ENCODE assay signal across 10 mouse cellular contexts in genomic region chr6:90678759-90679158, GRCm38 (mm10).
DNase-seq lines count a peak whose midpoint lies in the region; ATAC-seq and TF ChIP-seq lines count a peak whose summit lies in the region.
"Had no signal": no experiment of that assay in that cellular context is flagged by ENCODE, and none has a peak within 500 bp of the region (broad histone marks: within the 10 kb centered on the region; RNA-seq: fewer than 3 reads in every experiment).

No protein-coding gene starts in this region.

- no peak for DNase-seq in hindbrain, embryonic 11.5 days (ENCODE audit: low spot score)
- peak; percentile 56 for DNase-seq in kidney, adult 9 months
- DNase-seq in lung, postnatal 0 days (ENCODE audit: low spot score) = peak; percentile 39
- no peak for DNase-seq in left cerebral cortex, adult 8-10 months (ENCODE audit: low spot score in 2 of 2)
- no peak for DNase-seq in retina, postnatal 1 day
- DNase-seq: cerebellum, adult 9-10 months; gastrocnemius, postnatal 14 days had no signal

- H3K9me3 ChIP-seq in hindbrain, embryonic 13.5 days = no peaks in the 10 kb centered on the region
- H3K9me3 ChIP-seq in hindbrain, embryonic 11.5 days (ENCODE audit: control insufficient read depth, low read length) = no peaks in the 10 kb centered on the region
- no peaks in the 10 kb centered on the region for H3K9me3 ChIP-seq in heart, embryonic 12.5 days (replicated peaks)
- H3K9me3 ChIP-seq in lung, postnatal 0 days (ENCODE audit: low read length) = no peaks in the 10 kb centered on the region
- no peaks in the 10 kb centered on the region for H3K9me3 ChIP-seq in midbrain, embryonic 15.5 days

- TF ChIP-seq EP300 in lung, postnatal 0 days (IDR thresholded peaks at IDR 0.05) = peak; percentile 51; the same call in 1 of the 2 replicates

- WGBS in hindbrain, embryonic 13.5 days = 71% methylated on average over 4 of the region's 4 CpGs
- WGBS in hindbrain, embryonic 11.5 days = 73% methylated on average over 4 of the region's 4 CpGs
- 63% methylated on average over 4 of the region's 4 CpGs for WGBS in heart, embryonic 12.5 days
- 56% methylated on average over 4 of the region's 4 CpGs for WGBS in lung, postnatal 0 days
- WGBS in midbrain, embryonic 15.5 days = 52% methylated on average over 4 of the region's 4 CpGs

- no peak overlapping the region for H3K4me2 ChIP-seq in hindbrain, embryonic 13.5 days
- H3K4me2 ChIP-seq in hindbrain, embryonic 11.5 days (replicated peaks; ENCODE audit: low read depth, low read length) = no peak overlapping the region
- no peak overlapping the region for H3K4me2 ChIP-seq in heart, embryonic 12.5 days
- H3K4me2 ChIP-seq in lung, postnatal 0 days (replicated peaks; ENCODE audit: low read depth, low read length) = no peak overlapping the region
- H3K4me2 ChIP-seq in midbrain, embryonic 15.5 days = no peak overlapping the region

- no peaks in the 10 kb centered on the region for H3K4me1 ChIP-seq in hindbrain, embryonic 13.5 days (replicated peaks)
- no peaks in the 10 kb centered on the region for H3K4me1 ChIP-seq in hindbrain, embryonic 11.5 days (replicated peaks; ENCODE audit: control insufficient read depth, insufficient read depth, low read length)
- H3K4me1 ChIP-seq in heart, embryonic 12.5 days (replicated peaks) = peaks cover 42% of the 10 kb centered on the region
- H3K4me1 ChIP-seq in lung, postnatal 0 days (ENCODE audit: insufficient read depth, low read depth, low read length) = peaks cover 3% of the 10 kb centered on the region; the same call in 1 of the 2 replicates
- H3K4me1 ChIP-seq in midbrain, embryonic 15.5 days = no peaks in the 10 kb centered on the region

- no peak for TF ChIP-seq CTCF in lung, postnatal 0 days (IDR thresholded peaks at IDR 0.05)

- ATAC-seq in hindbrain, embryonic 13.5 days (ENCODE audit: low FRiP score) = no peak
- no peak for ATAC-seq in hindbrain, embryonic 11.5 days (ENCODE audit: low FRiP score)
- peak; percentile 60 for ATAC-seq in heart, embryonic 12.5 days (ENCODE audit: insufficient number of reproducible peaks, low FRiP score)
- ATAC-seq in lung, postnatal 0 days = peak; percentile 79
- ATAC-seq in midbrain, embryonic 15.5 days (replicated peaks) = no peak

- no peak overlapping the region for H3K9ac ChIP-seq in hindbrain, embryonic 13.5 days
- H3K9ac ChIP-seq in hindbrain, embryonic 11.5 days (ENCODE audit: low read depth, low read length) = no peak overlapping the region
- H3K9ac ChIP-seq in heart, embryonic 12.5 days = no peak overlapping the region
- no peak overlapping the region for H3K9ac ChIP-seq in lung, postnatal 0 days (replicated peaks; ENCODE audit: low read depth)
- no peak overlapping the region for H3K9ac ChIP-seq in midbrain, embryonic 15.5 days

- H3K27me3 ChIP-seq in hindbrain, embryonic 13.5 days = no peaks in the 10 kb centered on the region
- no peaks in the 10 kb centered on the region for H3K27me3 ChIP-seq in hindbrain, embryonic 11.5 days (ENCODE audit: control insufficient read depth, insufficient read depth, low read length)
- no peaks in the 10 kb centered on the region for H3K27me3 ChIP-seq in heart, embryonic 12.5 days (replicated peaks)
- H3K27me3 ChIP-seq in lung, postnatal 0 days (replicated peaks; ENCODE audit: insufficient read depth, low read length) = no peaks in the 10 kb centered on the region
- no peaks in the 10 kb centered on the region for H3K27me3 ChIP-seq in midbrain, embryonic 15.5 days (replicated peaks)

- H3K27ac ChIP-seq in hindbrain, embryonic 13.5 days = 0 out of 2 replicates have a peak overlapping the region, but pooled peaks have one; percentile 23
- H3K27ac ChIP-seq in hindbrain, embryonic 11.5 days (ENCODE audit: low read depth, low read length) = no peak overlapping the region
- peak overlapping the region; percentile 48 for H3K27ac ChIP-seq in heart, embryonic 12.5 days (ENCODE audit: poor library complexity, severe bottlenecking)
- H3K27ac ChIP-seq in lung, postnatal 0 days (ENCODE audit: low read length) = peak overlapping the region; percentile 32
- H3K27ac ChIP-seq in midbrain, embryonic 15.5 days = no peak overlapping the region

- H3K4me3 ChIP-seq in hindbrain, embryonic 13.5 days = no peak overlapping the region
- H3K4me3 ChIP-seq in hindbrain, embryonic 11.5 days (ENCODE audit: low read depth, low read length) = no peak overlapping the region
- H3K4me3 ChIP-seq in heart, embryonic 12.5 days = no peak overlapping the region
- no peak overlapping the region for H3K4me3 ChIP-seq in lung, postnatal 0 days (ENCODE audit: low read depth, low read length)
- H3K4me3 ChIP-seq in midbrain, embryonic 15.5 days = no peak overlapping the region

- H3K36me3 ChIP-seq in hindbrain, embryonic 13.5 days = peaks cover 80% of the 10 kb centered on the region
- peaks cover 18% of the 10 kb centered on the region; the same call in 1 of the 2 replicates for H3K36me3 ChIP-seq in hindbrain, embryonic 11.5 days (ENCODE audit: control insufficient read depth, insufficient read depth, low read length)
- peaks cover 78% of the 10 kb centered on the region for H3K36me3 ChIP-seq in heart, embryonic 12.5 days
- H3K36me3 ChIP-seq in lung, postnatal 0 days (ENCODE audit: insufficient read depth, low read length) = peaks cover 37% of the 10 kb centered on the region
- H3K36me3 ChIP-seq in midbrain, embryonic 15.5 days (replicated peaks) = peaks cover 50% of the 10 kb centered on the region

Comparison
In these comparisons a context has a peak if more than half of its experiments do, and no peak if none do; other contexts are left out.
1. H3K27ac ChIP-seq: peak in hindbrain, embryonic 13.5 days (single experiment), heart, embryonic 12.5 days (single experiment) and lung, postnatal 0 days (single experiment); none in hindbrain, embryonic 11.5 days (single experiment) and midbrain, embryonic 15.5 days (single experiment).
2. ATAC-seq: peak in heart, embryonic 12.5 days (single experiment) and lung, postnatal 0 days (single experiment); none in hindbrain, embryonic 13.5 days (single experiment), hindbrain, embryonic 11.5 days (single experiment) and midbrain, embryonic 15.5 days (single experiment).
3. DNase-seq: peak in kidney, adult 9 months (single experiment) and lung, postnatal 0 days (single experiment); none in hindbrain, embryonic 11.5 days (single experiment), left cerebral cortex, adult 8-10 months (0 of 2) and retina, postnatal 1 day (single experiment).